Mouse (Mus musculus) liver, postnatal 0 days (tissue): ENCODE data around the gene Rph3al. TPM values are rescaled to one million over a fixed set of nuclear protein-coding genes. Genes with fewer than 3 reads are reported as not detected.

Source experiments
- ATAC-seq: fragments of 200-750 bp; cut with Nextera tagmentation; 2 replicates; pipeline ENCODE4 v1.8.0; 2017; ENCODE audit warnings: mild to moderate bottlenecking, moderate library complexity
- DNase-seq: peaks from one replicate; pipeline ENCODE4 v3.0.0-alpha.2; 2016
- H3K27ac ChIP-seq: fragments of 300-500 bp; sonication (generic); 2 replicates; pipeline ENCODE4 v1.5.1; 2014; ENCODE audit warnings: antibody characterized with exemption, moderate library complexity, mild to moderate bottlenecking, low read depth
- H3K27me3 ChIP-seq: fragments of 300-500 bp; sonication (generic); 2 replicates; pipeline ENCODE4 v1.6.1; 2014; ENCODE audit warnings: low read length, control low read depth, mixed read lengths; ENCODE audit not compliant: insufficient read depth
- H3K36me3 ChIP-seq: fragments of 300-500 bp; sonication (generic); replicated peaks from 2 replicates; pipeline ENCODE4 v1.6.1; 2014; ENCODE audit warnings: mild to moderate bottlenecking, control low read depth, low read length, moderate library complexity, mixed read lengths; ENCODE audit not compliant: insufficient read depth
- H3K4me1 ChIP-seq: fragments of 300-500 bp; sonication (generic); 2 replicates; pipeline ENCODE4 v1.6.1; 2014; ENCODE audit warnings: antibody characterized with exemption, mild to moderate bottlenecking, control low read depth; ENCODE audit not compliant: insufficient read depth
- H3K4me2 ChIP-seq: fragments of 300-500 bp; sonication (generic); 2 replicates; pipeline ENCODE4 v1.6.1; 2014; ENCODE audit warnings: low read depth, mild to moderate bottlenecking, low read length, moderate library complexity, mixed read lengths
- H3K4me3 ChIP-seq: fragments of 300-500 bp; sonication (generic); 2 replicates; pipeline ENCODE4 v1.5.1; 2014; ENCODE audit warnings: low read depth, low read length
- H3K9ac ChIP-seq: fragments of 300-500 bp; sonication (generic); replicated peaks from 2 replicates; pipeline ENCODE4 v1.6.1; 2014; ENCODE audit warnings: mild to moderate bottlenecking, moderate library complexity
- H3K9me3 ChIP-seq: fragments of 300-500 bp; sonication (generic); 2 replicates; pipeline ENCODE4 v1.6.1; 2016; ENCODE audit warnings: mild to moderate bottlenecking, control low read depth, low read length, mixed read lengths
- CTCF ChIP-seq: sonication (generic); IDR thresholded peaks from 2 replicates; pipeline ENCODE4 v1.5.1; 2016; ENCODE audit warnings: antibody characterized with exemption, low read depth
- EP300 ChIP-seq: IDR thresholded peaks from 2 replicates; pipeline ENCODE4 v1.6.1; 2016; ENCODE audit warnings: antibody characterized with exemption, low read depth, mild to moderate bottlenecking
- WGBS: fragments of 180-500 bp; shearing (Covaris S2); extraction: QIAGEN DNeasy Blood & Tissue Kit; methylation state at CpG from one replicate; pipeline ENCODE4 v1.1.7; 2014; ENCODE audit not compliant: insufficient replicate concordance; 5-methylcytosine and 5-hydroxymethylcytosine counted together
- polyA plus RNA-seq: library from polyadenylated mRNA; unstranded; fragments of >200 nt; fragmentation: Nextera tagmentation; extraction: Ambion mirVana; gene quantifications from 2 replicates; pipeline ENCODE4 v1.2.1, GENCODE M21; 2015

Gene Rph3al
- polyA plus RNA-seq, 1 experiment from 2014 or later, result 0.83 TPM

DNA sequence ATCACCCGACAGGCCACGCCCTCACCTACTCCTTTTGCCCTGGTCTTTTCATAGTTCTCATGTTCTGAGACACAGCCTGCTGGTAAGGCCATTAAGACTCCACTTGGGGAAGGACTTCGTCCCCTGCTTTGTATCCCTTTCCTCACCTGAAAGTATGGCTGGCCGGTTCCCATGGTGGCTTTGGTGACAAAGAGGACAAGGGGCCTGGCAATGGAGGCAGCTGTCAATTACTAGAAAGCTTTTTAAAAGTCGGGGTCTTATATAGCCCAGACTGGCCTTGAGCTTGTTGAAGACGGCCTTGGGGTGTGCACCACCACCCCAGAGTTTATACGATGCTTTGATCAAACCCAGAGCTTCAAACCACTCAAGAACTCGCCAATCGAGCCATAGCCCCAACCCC lies 39.7 kb downstream of the Rph3al start:
- ATAC-seq, result no peak
- H3K9ac ChIP-seq, result no peak overlapping the region
- H3K9me3 ChIP-seq, result no peaks in the 10 kb centered on the region
- no peaks in the 10 kb centered on the region for H3K36me3 ChIP-seq
- no peak overlapping the region for H3K4me3 ChIP-seq
- no peaks in the 10 kb centered on the region for H3K4me1 ChIP-seq
- TF ChIP-seq EP300, result no peak
- TF ChIP-seq CTCF, result no peak
- H3K27me3 ChIP-seq, result no peaks in the 10 kb centered on the region
- H3K4me2 ChIP-seq, result no peak overlapping the region
- no peak for DNase-seq
- H3K27ac ChIP-seq, result no peak overlapping the region
- 81% methylated on average over 9 of the region's 9 CpGs for WGBS

DNA sequence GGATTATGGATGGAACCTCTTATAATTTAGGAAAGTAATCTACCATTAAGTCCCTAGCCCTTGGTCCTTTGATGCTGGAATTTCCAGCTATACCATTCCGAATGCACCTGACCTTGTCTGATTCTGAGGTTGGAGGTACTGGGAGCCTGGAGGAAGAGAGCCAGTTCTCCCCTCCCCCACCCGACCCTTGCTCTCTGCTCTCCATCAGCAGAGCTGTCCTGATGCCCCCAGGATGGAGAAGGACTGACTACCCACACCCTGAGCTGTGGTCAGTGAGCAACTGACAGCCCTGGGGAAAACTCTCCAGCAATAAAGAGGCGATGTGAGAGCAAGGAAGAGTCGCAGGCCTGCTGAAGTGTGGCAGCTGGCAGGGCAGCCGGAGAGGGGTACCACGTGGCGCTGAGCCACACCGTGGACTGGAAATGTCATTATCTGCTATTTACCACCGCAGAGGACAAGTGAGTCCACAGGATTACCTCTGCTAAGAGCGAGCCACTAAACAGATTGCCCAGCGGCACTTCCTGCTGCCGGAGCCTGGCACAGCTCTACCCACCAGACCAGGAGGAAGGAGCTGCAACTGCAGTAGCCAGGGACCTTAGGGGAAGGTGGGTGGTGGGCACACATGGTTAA lies 43.3 kb downstream of the Rph3al start:
- WGBS, result 75% methylated on average over 12 of the region's 12 CpGs
- H3K36me3 ChIP-seq, result no peaks in the 10 kb centered on the region
- ATAC-seq (no peak), DNase-seq (no peak)
- H3K9me3 ChIP-seq, result no peaks in the 10 kb centered on the region
- no peaks in the 10 kb centered on the region for H3K4me1 ChIP-seq
- H3K4me3 ChIP-seq, result no peak overlapping the region
- no peaks in the 10 kb centered on the region for H3K27me3 ChIP-seq
- no peak overlapping the region for H3K9ac ChIP-seq
- H3K4me2 ChIP-seq, result no peak overlapping the region
- TF ChIP-seq EP300, result no peak
- no peak for TF ChIP-seq CTCF
- no peak overlapping the region for H3K27ac ChIP-seq

- WGBS, result 61% methylated on average over 2 of the region's 2 CpGs
- no peak overlapping the region for H3K4me2 ChIP-seq
- DNase-seq, result no peak
Measured at GRCm38 (mm10) chr11:75893956-75894355, 44.3 kb downstream of the Rph3al start.

DNA sequence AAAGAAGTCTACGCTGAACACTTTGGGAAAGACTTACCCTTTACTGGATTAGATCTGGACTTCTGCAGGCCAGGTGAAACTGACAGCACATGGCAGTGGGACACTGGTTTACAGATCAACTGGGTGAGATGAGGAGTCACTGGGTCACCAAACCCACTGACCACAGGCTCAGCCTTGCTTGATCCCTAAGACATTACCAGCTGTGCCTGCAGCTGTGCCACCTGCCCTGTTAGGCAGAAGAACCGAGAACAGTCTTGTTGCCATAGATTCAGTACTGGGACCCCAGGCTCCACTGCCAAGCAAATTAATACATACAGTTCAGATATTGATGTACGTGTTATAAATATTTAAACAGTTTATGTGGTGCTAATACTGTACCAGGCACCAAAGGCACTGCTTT lies 50.9 kb downstream of the Rph3al start:
- 74% methylated on average over 3 of the region's 3 CpGs for WGBS
- H3K9me3 ChIP-seq, result no peaks in the 10 kb centered on the region
- DNase-seq, result no peak

More at GRCm38 (mm10) chr11:75893956-75894355, 44.3 kb downstream of the Rph3al start:
- Histone ChIP-seq H3K36me3 (no peaks in the 10 kb centered on the region), H3K27me3 (no peaks in the 10 kb centered on the region), H3K27ac (no peak overlapping the region), H3K9ac (no peak overlapping the region), H3K9me3 (no peaks in the 10 kb centered on the region), H3K4me3 (no peak overlapping the region), H3K4me1 (no peaks in the 10 kb centered on the region)
- TF ChIP-seq CTCF, result no peak
- TF ChIP-seq EP300, result no peak
- ATAC-seq, result no peak

DNA sequence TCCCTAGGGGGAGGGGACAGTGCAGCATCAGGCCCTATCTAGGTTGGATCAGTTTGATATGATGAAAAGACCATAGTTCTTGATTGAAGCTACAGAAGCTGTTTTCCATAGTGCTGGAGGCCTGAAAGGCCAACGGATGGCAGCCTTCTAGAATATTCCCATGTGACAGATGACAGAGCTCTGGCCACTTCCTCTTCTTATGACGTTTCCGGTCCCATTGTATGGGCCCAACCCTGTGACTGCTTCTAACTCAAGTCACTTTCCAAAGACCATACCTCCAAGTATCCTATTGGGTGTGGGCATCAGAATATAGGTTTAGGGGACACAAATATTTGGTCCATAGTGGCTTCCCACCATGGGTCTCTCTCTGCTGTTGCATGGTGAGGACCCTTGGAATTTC lies 57.0 kb downstream of the Rph3al start:
- WGBS, result 39% methylated on average over 3 of the region's 3 CpGs
- Histone ChIP-seq H3K27ac (no peak overlapping the region), H3K4me1 (0 out of 2 replicates have a peak, but pooled peaks cover 2% of the 10 kb centered on the region), H3K9me3 (no peaks in the 10 kb centered on the region), H3K27me3 (no peaks in the 10 kb centered on the region), H3K4me3 (no peak overlapping the region), H3K36me3 (no peaks in the 10 kb centered on the region), H3K4me2 (no peak overlapping the region), H3K9ac (no peak overlapping the region)
- no peak for DNase-seq
- TF ChIP-seq CTCF (no peak), EP300 (no peak)
- ATAC-seq, result no peak

More for the DNA sequence above, 50.9 kb downstream of the Rph3al start:
- Histone ChIP-seq H3K4me1 (no peaks in the 10 kb centered on the region), H3K9ac (no peak overlapping the region), H3K4me3 (no peak overlapping the region), H3K36me3 (no peaks in the 10 kb centered on the region), H3K4me2 (no peak overlapping the region), H3K27me3 (no peaks in the 10 kb centered on the region), H3K27ac (no peak overlapping the region)
- ATAC-seq, result no peak
- TF ChIP-seq CTCF, result no peak
- TF ChIP-seq EP300, result no peak

DNA sequence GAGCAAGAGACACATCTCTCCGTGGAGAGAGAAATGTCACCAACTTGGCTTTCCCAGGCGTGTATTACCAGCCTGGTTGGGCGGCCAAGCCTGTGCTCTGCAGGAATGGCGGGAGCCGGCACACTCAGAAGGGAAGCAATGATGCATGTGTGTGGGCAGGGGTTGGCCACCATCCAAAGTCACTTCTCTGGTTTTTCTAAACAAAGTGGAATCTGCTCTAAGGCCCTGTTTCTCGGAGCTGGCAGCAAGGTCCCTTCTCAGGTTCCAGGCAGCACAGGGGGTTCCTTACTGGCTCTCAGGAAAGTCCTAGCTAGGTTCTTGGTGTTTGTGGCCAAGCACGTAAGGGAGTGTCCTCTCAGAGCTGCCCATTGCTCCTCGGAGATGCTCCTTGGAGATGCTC lies 58.2 kb downstream of the Rph3al start:
- 67% methylated on average over 8 of the region's 8 CpGs for WGBS
- H3K9ac ChIP-seq, result no peak overlapping the region
- no peak overlapping the region for H3K4me2 ChIP-seq
- no peak overlapping the region for H3K27ac ChIP-seq
- TF ChIP-seq EP300, result no peak
- no peak for TF ChIP-seq CTCF
- DNase-seq (no peak), ATAC-seq (no peak)
- no peaks in the 10 kb centered on the region for H3K36me3 ChIP-seq
- no peaks in the 10 kb centered on the region for H3K9me3 ChIP-seq
- H3K4me3 ChIP-seq, result no peak overlapping the region
- no peaks in the 10 kb centered on the region for H3K27me3 ChIP-seq
- 0 out of 2 replicates have a peak, but pooled peaks cover 2% of the 10 kb centered on the region for H3K4me1 ChIP-seq

DNA sequence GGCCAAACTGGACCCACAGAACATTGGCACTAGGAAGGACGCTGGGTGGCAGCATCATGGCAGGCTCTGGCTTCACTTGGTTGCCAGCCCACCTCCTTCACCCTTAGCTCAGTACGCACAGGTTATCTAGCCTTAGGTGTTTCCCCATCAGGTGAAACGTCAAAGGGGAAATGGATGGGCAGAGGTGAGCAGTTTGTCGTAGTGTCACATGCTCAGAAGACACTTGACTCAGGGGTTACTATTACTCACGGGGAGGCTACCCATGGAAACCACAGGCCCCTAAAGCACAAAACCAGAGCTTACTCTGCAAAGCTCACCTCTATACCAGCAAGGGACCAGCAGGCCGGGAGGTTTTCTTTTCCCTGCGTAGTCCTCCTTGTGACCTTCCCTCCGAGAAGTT lies 59.8 kb downstream of the Rph3al start:
- Histone ChIP-seq H3K9ac (no peak overlapping the region), H3K4me1 (0 out of 2 replicates have a peak, but pooled peaks cover 2% of the 10 kb centered on the region), H3K27me3 (no peaks in the 10 kb centered on the region), H3K9me3 (no peaks in the 10 kb centered on the region), H3K4me3 (no peak overlapping the region), H3K27ac (no peak overlapping the region), H3K36me3 (no peaks in the 10 kb centered on the region), H3K4me2 (no peak overlapping the region)
- TF ChIP-seq CTCF (no peak), EP300 (no peak)
- 76% methylated on average over 8 of the region's 8 CpGs for WGBS
- ATAC-seq, result no peak
- no peak for DNase-seq
